Mouse (Mus musculus) gastrocnemius, adult 8-10 months (tissue): Measurements from ENCODE around the gene Itgb8. TPM values are rescaled to one million over a fixed set of nuclear protein-coding genes. Genes with fewer than 3 reads are reported as not detected.

Experiments used
- DNase-seq, 2 experiments: peaks; one replicate each; pipeline ENCODE4 v3.0.0; 2022; ENCODE audit warnings: low spot score in 2 of 2
- total RNA-seq, 4 experiments: library from RNA; stranded (reverse); gene quantifications; 2 replicates each; pipeline ENCODE4 v1.2.4; 2022

Itgb8 gene
- under 1 TPM; 0.39 to 0.54 (median 0.47) TPM for total RNA-seq

DNA sequence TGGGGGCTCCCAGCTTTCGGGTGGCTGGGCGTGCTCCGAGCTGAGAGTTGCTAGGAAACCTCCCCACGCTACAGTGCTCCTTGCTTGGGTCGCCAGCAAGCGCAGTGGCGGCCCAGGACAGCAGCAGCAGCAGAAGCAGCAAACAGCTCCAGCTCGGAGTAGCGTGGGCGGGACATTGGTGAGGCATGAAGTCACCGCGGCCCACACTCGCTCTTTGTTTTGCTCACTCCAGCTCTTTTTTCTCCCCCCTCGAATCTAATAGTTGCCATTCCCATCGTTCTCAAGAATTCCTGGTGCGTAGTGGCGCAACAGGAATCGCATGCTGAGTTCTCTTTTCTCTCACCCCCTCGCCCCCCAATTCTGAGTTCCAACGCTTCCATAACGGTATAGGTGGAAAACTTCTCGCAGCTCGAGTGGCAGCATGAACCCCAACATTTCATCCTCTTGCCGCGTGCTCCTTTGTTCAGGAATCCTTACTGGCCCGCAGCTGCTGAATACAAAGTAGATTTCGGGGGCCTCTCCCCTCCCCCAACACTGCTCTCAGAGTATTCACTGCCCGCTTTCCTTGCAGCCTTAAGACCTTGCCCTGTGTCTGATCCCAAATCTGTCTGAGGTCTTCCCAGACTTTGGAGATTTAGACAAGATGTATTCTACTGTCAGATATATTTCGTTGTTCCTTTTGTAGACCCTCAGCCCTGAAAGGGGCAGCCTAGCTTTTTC, at the start of gene Itgb8:
Gene Itgb8, minus strand, starts transcription at position 107 of the 720 bp plus-strand sequence.
- DNase-seq, result peak; percentile 36 to 63

DNA sequence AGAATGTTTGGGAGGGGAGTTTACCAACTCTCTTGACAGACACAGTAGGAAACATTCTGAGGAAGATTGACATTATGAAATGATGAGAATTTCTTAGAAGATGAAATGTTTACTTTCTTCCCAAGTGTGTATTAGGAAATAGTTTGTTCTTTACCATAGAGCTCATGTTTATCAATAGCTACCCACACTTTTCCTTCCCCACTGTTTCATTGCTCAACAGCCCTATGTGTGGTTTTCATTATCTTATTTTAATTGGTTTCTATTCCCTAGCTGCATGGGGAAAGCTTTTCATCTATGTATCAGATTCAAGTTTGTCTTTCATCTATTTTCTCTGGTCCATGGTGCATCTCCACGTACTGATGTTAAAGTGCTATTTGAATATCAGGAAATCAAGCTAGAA, 37.7 kb upstream of the Itgb8 start:
- DNase-seq, result no peak

DNA sequence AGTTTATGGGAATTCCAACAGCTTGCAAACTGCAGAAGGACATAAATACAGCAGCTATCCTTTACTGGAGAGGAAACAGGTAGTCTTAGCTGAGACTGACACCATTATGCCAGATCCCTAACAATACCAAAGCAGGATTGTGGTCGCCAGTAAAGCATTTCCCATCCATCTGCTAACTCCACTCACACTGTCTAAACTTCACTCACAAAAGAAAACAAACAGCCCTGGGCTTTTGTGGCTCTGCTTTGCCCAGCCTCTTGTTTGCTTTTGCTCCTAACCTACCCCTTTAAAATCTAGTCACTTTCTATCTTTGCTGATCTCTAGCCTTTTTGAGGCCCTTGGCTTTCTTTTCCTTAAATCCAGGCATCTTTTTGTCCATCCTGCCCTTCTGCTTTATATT, 35.0 kb upstream of the Itgb8 start:
- no peak for DNase-seq

DNA sequence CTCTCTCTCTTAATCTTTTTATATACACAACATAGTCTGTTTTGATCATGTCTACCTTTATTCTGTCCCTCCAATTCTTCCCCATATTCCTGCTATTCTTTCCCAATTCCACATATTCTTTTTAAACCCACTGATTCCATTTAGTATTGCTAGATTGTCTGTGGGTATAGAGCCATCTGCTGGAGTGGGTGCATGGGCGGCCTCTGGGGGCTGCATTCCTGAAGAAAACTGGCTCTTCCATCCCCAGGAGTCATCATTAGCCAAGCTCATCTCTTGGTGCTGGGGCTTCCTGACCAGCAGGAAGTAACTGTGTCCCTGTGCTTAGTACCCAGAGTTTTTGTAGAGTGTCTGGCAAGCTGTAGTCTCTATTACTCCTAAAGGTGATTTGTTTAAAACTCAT, 33.4 kb upstream of the Itgb8 start:
- no peak for DNase-seq

DNA sequence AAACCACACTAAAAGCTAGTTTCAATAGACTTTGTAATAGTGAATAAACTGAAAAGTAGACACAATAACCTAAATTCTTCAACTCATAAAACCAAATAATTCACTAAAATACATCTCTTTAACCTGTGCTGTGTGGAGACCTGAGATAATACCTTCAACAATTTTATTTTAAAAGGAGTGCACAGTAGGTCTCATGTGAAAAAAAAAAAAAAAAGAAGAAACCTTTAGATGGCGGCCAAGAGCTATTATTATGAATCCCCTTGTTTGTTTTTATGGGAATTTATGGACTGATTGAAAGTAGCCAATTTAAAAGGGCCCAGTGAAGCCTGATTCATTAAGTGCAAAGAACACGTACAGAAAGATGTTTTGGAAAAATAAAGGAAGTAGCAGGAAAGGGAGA, 31.4 kb upstream of the Itgb8 start:
- DNase-seq, result no peak

DNA sequence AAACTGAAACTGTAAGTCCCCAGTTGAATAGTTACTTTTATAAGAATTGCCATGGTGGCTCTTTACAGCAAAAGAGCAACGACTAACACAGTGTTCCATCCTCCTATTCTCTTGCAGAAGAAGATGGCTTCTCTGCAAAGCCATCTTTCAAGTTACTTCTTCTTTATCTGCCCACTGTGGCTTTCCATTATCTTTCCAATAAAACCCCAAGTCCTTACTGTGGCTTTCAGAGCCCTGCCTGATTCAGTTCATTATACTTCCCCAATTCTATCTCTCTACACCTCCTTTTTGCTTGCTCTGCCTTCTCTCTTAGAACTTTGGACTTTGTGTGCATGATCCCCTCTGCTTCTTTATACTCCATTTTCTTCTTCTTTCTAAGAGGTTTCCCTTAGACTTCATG, 30.1 kb upstream of the Itgb8 start:
- DNase-seq, result no peak

DNA sequence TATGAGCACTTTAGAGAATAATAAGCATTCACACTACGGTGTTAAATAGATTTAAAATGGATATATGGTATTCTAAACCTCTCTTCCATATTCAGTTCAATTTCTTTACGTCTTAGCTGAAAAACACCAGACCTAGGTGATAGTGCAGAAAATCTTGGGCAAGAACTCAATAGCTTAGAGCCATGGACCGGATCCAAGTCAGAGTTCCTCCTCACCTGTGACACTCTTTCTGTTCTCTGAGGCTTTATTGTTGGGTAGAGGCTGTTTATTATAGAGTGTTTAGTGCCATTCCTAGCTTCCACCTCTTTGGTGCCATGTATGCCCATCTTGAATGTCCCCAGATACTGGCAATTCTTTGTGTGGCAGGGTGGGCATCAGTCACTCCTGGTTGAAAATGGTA, 25.9 kb upstream of the Itgb8 start:
- no peak for DNase-seq

DNA sequence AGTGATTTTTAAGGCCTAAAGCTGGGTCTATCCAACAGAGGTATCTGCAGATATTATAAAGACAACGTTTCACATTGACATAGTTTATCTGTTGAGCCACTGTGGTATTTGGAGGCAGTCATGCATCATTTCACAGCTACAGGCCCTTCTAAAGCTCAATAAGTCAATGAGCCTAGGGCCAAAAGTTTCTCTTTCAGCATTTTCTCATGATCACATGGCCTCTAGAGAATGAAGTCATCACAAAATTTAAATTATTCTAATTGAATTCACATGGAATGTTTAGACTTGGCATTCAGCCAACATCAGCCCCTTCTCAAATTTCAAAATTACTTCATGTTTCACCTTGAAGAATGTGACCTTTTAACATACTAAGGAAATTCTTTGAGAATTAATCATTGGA, 10.0 kb upstream of the Itgb8 start:
- DNase-seq, result no peak

DNA sequence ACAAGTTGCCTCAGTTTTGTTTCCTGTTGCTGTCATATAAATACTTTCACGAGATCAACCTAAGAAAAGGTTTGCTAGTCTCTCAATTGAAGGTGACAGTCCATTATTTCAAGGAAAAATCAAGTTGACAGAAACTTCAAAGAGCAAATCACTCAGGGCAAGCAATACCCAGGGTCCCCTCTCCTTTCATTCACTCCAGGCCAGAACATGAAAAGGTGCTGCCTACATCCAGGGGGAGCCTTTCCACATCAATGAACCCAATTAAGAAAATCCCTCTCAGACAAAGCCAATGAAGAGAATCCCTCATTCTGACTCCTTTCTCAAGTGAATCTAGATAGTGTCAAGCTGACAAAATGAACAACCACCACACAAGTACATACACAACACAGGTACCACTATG, 2.5 kb upstream of the Itgb8 start:
- DNase-seq, result no peak

DNA sequence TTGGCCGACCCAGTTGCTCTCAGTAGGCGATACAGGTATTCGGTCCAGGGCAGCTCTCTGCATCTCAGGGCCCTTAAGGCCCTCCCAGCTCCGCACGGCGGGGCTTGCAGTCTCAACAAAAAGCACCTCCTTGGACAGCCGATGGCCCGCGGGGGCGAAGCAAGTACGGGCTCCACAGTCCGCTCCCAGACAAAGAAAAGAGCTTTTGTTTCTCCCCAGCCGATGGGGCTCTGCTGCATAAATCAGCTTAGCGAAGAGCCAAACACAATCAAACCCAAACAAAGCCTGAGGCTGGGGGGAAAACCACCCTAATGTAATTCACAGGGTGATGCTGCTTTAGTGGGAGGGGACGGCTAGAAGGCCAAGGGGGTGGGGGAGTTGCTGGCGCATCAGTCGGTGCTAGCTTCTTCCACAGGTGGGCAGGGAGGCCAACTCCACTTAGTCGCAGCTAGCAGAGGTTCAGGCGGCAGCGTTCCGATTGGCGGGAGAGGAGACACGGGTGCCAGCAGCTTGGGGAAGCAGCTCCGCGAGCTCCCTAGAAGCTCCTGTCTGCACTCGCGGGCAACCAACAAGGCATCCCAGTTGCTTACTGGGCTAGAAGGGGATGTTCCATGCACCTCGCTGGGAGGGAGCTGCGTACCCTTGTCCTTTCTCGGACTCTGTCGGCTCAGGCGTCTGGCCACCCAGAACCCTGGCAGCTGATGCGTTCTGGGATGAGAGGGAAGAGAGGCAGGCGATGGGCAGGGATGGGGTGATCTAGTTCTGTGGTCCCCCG, 494 bp downstream of the Itgb8 start:
- DNase-seq, result peak in 1 of 2 experiments; percentile 6

DNA sequence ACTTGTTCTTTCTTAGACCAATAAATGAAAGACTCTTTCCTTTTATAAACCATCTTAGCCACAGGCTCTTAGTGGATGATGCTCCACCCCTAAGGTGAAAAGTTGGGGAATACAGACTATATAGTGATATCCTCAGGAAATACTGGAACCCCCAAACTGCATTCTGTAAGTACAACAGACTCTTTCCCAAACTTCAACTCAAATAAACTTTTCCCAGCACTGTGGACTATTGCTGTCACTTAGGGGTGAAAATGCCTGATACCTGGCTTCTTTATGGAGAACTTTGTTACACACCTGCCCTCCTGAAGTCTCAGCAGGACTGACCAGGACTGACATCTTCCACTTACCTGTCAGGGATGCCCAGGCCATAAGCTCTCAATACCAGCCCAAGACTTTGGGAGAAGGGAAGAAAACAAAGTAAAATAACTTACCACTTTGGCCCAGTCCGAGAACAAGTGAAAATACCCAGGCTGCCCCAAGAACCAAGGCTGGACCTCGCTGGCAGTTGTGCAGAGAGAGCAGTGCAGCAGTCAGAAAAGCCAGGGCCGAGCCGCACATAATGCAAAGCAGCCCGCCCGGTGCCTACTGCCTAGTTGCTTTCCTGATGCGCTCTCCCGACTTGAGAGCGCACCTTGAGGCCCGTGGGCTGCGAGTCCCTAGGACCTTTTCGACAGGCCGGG, 1.2 kb downstream of the Itgb8 start:
- DNase-seq, result no peak

DNA sequence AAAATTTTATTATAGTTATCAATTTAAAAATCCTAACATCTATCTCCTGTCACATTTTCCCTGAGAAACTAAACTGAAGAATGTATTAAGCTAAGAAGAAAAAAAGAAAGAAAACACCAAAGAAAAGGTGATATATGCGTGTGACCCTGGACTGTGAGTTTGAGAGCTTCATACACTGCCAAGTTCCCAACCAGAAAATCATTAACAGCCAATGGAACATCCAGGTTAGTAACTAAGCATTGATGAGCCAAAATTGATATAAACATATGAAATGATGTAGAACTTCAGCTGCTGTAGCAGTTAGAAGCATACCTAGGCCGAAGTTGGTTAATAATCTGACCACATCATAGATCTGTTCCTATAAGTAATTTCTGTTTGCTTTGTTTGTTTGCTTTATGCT, 6.8 kb downstream of the Itgb8 start:
- DNase-seq, result no peak

DNA sequence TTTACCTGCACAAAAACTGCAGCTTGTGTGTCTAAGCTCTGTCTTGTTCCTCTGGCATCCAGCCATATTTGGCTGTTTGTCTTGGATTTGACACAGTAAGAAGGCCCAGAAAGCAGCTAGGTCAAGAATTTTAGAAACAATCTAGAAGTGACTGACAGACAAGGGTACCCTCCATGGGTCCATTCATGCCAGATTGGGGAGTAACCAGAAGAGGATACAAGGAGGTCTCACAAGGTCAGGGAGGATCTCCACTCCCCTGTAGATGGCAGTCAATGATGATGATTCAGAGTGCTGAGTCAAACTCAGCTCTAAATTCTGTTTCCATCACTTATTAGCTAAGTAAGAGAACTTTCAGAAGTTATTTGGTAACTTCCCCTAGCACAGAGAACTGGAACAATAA, 8.2 kb downstream of the Itgb8 start:
- no peak for DNase-seq

DNA sequence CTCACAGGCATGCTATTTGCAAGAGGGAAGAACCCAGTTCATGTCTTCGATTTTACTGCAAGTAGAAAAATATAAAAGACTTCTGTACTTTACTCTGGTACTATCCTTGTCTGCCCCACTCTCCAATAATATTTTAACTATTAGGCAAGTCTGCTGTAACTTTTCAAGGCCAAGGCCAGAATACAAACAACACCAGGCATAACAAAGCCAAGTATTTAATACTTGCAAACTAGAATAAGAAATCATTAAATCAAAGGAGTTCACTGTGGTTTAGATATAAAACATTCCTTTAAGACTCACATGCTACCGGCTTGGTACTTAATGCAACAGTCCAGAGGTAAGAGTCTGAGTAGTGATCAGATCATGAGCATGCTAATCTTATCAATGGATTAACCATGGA, 9.0 kb downstream of the Itgb8 start:
- no peak for DNase-seq

DNA sequence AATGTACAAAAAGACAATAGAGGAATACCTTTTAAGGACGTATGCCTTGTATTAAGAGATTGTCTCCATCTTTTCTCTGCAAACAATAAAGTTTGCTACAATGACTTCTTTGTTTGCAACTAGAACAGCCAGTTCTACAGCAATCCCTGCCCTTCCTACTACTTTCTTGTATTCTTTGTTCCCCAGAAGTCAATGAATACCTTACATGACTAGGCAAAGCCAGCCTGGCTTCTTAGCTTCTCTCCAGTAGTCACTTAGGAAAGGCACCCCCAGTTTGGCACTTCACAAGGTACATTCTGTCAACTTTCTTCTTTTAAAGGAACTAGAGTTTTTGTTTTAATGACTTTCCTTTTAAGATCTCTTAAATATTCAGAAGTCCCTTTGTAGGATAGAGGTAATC, 10.7 kb downstream of the Itgb8 start:
- DNase-seq, result no peak

DNA sequence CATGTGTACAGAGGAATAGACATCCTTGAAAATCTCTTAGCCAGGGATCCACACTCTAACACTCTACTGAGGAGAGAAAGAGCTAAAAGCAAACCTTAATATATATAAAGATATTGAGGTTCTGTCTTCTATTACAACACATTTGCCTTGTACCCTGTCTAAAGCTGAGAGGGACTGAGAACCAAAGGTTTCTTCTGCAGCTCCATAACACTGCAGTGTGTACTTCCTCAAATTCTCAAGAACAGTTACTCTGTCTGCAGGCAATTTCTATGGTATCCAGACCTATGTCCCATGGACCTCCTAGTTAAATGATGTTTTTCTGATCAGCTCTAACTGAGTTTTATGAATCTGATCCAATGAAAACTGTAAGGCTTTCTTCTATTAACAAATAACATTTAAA, 13.9 kb downstream of the Itgb8 start:
- no peak for DNase-seq

DNA sequence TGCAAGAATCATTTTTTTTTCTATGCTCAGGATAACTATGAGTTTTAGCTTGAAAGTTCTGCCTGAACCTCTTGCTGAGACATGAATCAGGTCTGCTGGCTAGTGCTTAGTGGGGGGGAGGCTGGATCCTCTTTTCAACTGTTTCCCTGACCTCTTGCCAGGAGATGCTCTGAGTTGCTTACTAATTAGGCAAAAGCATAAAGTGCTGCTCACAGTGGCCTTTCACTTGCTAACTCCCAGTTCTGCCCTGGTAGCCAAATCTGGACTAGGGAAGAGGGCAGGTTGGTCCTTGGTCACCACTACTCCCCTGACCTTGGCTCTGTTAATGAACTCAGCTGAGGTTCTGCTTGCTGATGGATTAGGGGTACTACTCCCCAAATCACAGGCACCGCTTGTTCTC, 19.2 kb downstream of the Itgb8 start:
- DNase-seq, result no peak

DNA sequence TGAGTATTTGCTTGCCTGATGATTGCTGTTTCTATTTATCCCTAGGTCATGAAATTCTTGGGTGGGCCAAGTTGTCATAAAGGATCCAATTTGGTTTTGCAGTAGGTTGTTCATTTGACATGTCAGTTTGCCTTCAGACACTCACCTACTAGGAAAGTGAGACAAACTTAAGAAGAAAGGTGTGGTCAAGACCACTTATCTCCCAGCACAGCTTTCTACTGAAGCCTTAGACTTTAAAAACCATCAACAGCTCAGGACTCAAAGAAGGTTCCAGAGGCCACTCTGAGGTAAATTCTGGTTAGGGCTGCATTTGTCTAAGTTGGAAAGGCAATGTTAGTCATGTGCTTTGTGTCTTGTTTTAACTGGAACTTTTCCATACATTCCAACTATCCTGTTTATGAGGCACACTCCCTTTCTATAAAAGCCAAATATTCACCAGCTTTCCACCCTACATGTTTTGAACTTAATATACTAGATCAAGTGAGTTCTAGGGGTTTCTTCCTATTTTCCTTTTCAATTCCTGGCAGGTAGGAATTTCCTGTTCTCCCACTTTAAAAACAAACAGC, 20.8 kb downstream of the Itgb8 start:
- DNase-seq, result no peak

DNA sequence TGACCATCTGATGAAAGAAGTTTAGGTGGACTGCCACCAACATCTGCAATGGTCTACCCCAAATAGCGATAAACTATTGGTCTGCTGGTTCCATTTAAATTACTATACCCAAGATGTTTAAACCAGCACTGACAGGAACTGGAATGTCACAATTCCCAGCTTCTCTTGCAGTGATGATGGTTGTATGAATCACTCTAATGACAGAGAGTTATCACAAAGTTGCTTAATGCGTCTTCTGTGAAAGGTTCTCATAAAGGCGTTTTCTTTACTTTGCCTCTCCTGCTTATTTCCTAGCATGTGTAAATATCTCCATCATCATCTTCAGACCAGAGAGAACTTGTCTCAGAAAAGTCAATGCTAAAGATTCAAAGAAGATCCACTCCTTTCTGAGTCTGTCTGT, 23.4 kb downstream of the Itgb8 start:
- no peak for DNase-seq

DNA sequence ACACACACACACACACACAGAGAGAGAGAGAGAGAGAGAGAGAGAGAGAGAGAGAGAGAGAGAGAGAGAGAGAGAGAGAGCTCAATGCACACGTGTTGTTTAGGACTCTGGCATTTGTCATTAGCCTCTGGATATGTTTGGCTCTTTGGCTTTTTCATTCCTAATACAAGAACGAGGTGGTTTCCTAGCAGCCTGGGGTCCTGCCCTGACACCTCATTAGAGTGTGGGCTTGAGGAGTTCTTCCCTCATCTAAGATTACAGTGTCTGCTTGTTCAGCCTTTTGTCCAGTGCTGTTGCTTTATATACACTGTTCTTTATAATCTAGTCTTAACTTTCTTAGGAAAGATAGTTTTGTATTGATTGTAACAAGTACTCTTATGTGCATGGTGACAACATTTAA, 27.1 kb downstream of the Itgb8 start:
- DNase-seq, result no peak

DNA sequence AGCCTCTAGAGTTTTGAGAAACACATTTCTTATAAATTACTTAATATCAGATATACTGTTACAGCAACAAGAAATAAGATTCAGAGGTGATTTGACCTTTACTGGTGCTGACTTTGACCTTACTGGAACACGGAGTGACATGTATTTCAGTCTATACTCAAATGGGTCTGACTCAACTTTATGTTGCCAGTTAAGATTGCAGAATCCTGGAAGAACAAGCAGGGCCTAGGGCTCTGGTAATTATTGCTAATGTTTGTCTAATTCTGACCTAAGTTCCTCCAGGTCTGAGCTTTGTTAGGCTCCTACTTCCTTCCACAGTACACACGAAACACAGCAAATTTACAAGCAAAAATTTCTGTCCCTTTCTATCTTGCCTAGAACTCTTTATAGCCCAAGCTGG, 28.0 kb downstream of the Itgb8 start:
- no peak for DNase-seq

DNA sequence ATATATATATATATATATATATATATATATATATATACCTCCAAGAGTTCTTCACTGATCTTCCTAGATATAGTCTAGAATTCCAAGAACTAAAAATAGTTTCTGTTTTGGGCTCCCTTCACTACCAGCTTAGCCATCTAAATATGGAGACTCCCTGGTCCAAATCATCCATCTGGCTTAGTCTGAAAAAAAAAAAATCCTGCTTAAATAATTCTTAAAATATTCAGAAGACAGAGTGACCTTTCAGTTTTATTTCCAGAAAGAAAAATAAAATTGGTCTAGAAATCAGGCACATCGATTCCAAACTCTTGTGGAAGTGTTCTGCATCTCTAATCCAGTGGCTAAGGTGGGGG, 28.6 kb downstream of the Itgb8 start:
- DNase-seq, result no peak
